ENCODE assay signal across 8 mouse cellular contexts in genomic region chr7:31115182-31115581, GRCm38 (mm10). TPM values are rescaled to one million over a fixed set of nuclear protein-coding genes. Genes with fewer than 3 reads are reported as not detected.
DNase-seq lines count a peak whose midpoint lies in the region; ATAC-seq and TF ChIP-seq lines count a peak whose summit lies in the region.

Hpn (minus strand) TSS chr7:31115290.

- WGBS in forebrain, embryonic 10.5 days: 12% methylated on average over 15 of the region's 15 CpGs
- WGBS in forebrain, embryonic 13.5 days: 22% methylated on average over 13 of the region's 15 CpGs
- 61% methylated on average over 15 of the region's 15 CpGs for WGBS in bone marrow, adult 2 months
- 25% methylated on average over 15 of the region's 15 CpGs for WGBS in liver, embryonic 15.5 days (ENCODE audit: insufficient replicate concordance)

- no peak within 1 kb of the TSS for H3K4me2 ChIP-seq in forebrain, embryonic 13.5 days
- peak within 1 kb of the TSS; percentile 43 for H3K4me2 ChIP-seq in liver, embryonic 15.5 days

- no peak within 1 kb of the TSS for H3K9ac ChIP-seq in forebrain, embryonic 13.5 days
- H3K9ac ChIP-seq in liver, embryonic 15.5 days: 0 out of 2 replicates have a peak within 1 kb of the TSS, but pooled peaks have one; percentile 11

- H3K9me3 ChIP-seq in forebrain, embryonic 10.5 days: no peaks in the 10 kb centered on the region
- no peaks in the 10 kb centered on the region for H3K9me3 ChIP-seq in forebrain, embryonic 13.5 days (replicated peaks)
- no peaks in the 10 kb centered on the region for H3K9me3 ChIP-seq in liver, embryonic 15.5 days (replicated peaks)

- TF ChIP-seq POLR2A in bone marrow, adult 2 months (IDR thresholded peaks at IDR 0.05; ENCODE audit: borderline replicate concordance, control insufficient read depth, low read depth, low read length): no peak

- H3K36me3 ChIP-seq in forebrain, embryonic 10.5 days (replicated peaks): no peaks in the 10 kb centered on the region
- no peaks in the 10 kb centered on the region for H3K36me3 ChIP-seq in forebrain, embryonic 13.5 days (ENCODE audit: poor library complexity, severe bottlenecking)
- H3K36me3 ChIP-seq in liver, embryonic 15.5 days (replicated peaks): no peaks in the 10 kb centered on the region

- no peak for DNase-seq in forebrain, embryonic 10.5 days (ENCODE audit: extremely low spot score, low spot score)
- DNase-seq in kidney, adult 11 months: peak; percentile 92
- DNase-seq in thymus, postnatal 36 days: no peak
- DNase-seq in ovary, postnatal 14 days (ENCODE audit: low spot score): no peak
- no peak for DNase-seq in frontal cortex, adult 2 months (ENCODE audit: extremely low spot score in 1 of 2, low spot score in 1 of 2)

- H3K27ac ChIP-seq in forebrain, embryonic 10.5 days: peak within 1 kb of the TSS; percentile 80
- H3K27ac ChIP-seq in forebrain, embryonic 13.5 days: no peak within 1 kb of the TSS
- no peak within 1 kb of the TSS for H3K27ac ChIP-seq in bone marrow, adult 2 months (ENCODE audit: control insufficient read depth, insufficient read depth, low read depth, low read length, poor library complexity)
- peak within 1 kb of the TSS; percentile 82 for H3K27ac ChIP-seq in liver, embryonic 15.5 days (replicated peaks)

- no peak for ATAC-seq in forebrain, embryonic 13.5 days
- ATAC-seq in liver, embryonic 15.5 days (ENCODE audit: insufficient read depth): peak; percentile 79

- no peak for TF ChIP-seq CTCF in bone marrow, adult 2 months (IDR thresholded peaks at IDR 0.05; ENCODE audit: control insufficient read depth, insufficient read depth, low read length)

- peaks cover 32% of the 10 kb centered on the region for H3K27me3 ChIP-seq in forebrain, embryonic 10.5 days (ENCODE audit: poor library complexity, severe bottlenecking)
- H3K27me3 ChIP-seq in forebrain, embryonic 13.5 days: no peaks in the 10 kb centered on the region; the same call in 1 of the 2 replicates
- H3K27me3 ChIP-seq in liver, embryonic 15.5 days: no peaks in the 10 kb centered on the region

- H3K4me3 ChIP-seq in forebrain, embryonic 10.5 days: 0 out of 2 replicates have a peak within 1 kb of the TSS, but pooled peaks have one; percentile 19
- no peak within 1 kb of the TSS for H3K4me3 ChIP-seq in forebrain, embryonic 13.5 days
- no peak within 1 kb of the TSS for H3K4me3 ChIP-seq in bone marrow, adult 2 months (replicated peaks; ENCODE audit: control insufficient read depth, low read depth, low read length)
- peak within 1 kb of the TSS; percentile 47 for H3K4me3 ChIP-seq in liver, embryonic 15.5 days (replicated peaks)

- peaks cover 42% of the 10 kb centered on the region for H3K4me1 ChIP-seq in forebrain, embryonic 10.5 days
- no peaks in the 10 kb centered on the region for H3K4me1 ChIP-seq in forebrain, embryonic 13.5 days
- H3K4me1 ChIP-seq in bone marrow, adult 2 months (ENCODE audit: control insufficient read depth, insufficient read depth, low read length): peaks cover 2% of the 10 kb centered on the region; the same call in 1 of the 2 replicates
- H3K4me1 ChIP-seq in liver, embryonic 15.5 days (replicated peaks): peaks cover 37% of the 10 kb centered on the region

RNA-seq across cellular contexts. Expression of gene Hpn, which starts in this region (rescaled TPM):
- 1.4 and 1.9 TPM in 2 replicates for polyA plus RNA-seq in forebrain, embryonic 10.5 days (2016; fragmentation: Nextera tagmentation; extraction: Ambion mirVana)
- polyA plus RNA-seq in forebrain, embryonic 13.5 days (2015; fragmentation: Nextera tagmentation; extraction: Ambion mirVana): not detected in 2 replicates
- polyA plus RNA-seq in bone marrow, adult 2 months (2011; ENCODE audit: insufficient read depth, insufficient read length, low replicate concordance, missing spikeins): 38.2 and 59.6 TPM in 2 replicates
- polyA plus RNA-seq in liver, embryonic 15.5 days (2015; fragmentation: Nextera tagmentation; extraction: Ambion mirVana): 98.6 and 145 TPM in 2 replicates
- 3.3 and 4.0 TPM in 2 replicates for polyA plus RNA-seq in frontal cortex, adult 2 months (2012; rRNA removed)

Comparison
In these comparisons a context has a peak if more than half of its experiments do, and no peak if none do; other contexts are left out.
1. H3K27ac ChIP-seq: peak in forebrain, embryonic 10.5 days (single experiment) and liver, embryonic 15.5 days (single experiment); none in forebrain, embryonic 13.5 days (single experiment) and bone marrow, adult 2 months (single experiment).
2. H3K4me3 ChIP-seq: peak in forebrain, embryonic 10.5 days (single experiment) and liver, embryonic 15.5 days (single experiment); none in forebrain, embryonic 13.5 days (single experiment) and bone marrow, adult 2 months (single experiment).